Mouse (Mus musculus): Measurements from ENCODE around the gene Gars. TPM values are rescaled to one million over a fixed set of nuclear protein-coding genes. Genes with fewer than 3 reads are reported as not detected.

Gene Gars
- total and polyA plus RNA-seq, 3 experiments = 130 to 160 (median 147) TPM

DNA sequence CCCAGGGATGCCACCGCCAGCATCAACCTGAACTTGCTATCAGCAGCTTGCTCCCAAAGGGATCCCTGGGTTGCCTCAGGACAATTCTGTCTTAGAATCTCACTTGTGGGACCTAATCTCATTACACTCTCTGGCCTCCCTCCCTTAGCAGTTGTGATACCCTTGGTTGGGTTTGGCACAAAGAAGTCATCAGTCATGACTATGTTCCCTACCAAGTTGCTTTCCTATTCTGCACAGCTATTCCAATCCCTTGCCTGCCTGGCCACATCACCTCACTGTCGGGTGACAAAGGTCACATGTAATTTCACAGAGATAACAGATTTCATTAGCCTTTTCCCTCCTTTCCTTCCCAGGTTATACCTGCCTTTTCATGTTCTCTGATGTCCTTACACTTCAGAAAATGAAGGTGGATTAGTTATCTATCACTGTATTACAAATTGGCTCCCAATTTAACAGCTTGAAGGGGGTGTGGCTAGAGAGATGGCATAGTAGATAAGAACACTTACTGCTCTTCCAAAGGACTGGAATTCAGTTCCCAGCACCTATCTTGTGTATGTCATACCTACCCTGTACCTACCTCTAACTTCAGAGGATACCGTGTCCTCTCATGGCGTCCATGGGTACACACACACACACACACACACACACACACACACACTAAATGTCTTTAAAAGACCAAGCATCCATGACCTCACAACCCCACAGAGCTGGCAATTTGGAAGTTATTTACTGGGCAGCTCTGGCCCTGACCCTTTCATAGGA, 27.3 kb upstream of the Gars start:
- no peaks in the 10 kb centered on the region for H3K36me3 ChIP-seq (replicated peaks)
- no peak overlapping the region for H3K4me3 ChIP-seq (ENCODE audit: low read depth, low read length)
- DNase-seq (ENCODE audit: low spot score) = no peak
- no peak for ATAC-seq (ENCODE audit: extremely low read depth, insufficient number of reproducible peaks, low FRiP score, poor library complexity, severe bottlenecking)
- peaks cover 36% of the 10 kb centered on the region for H3K27me3 ChIP-seq (ENCODE audit: insufficient read depth, low read length)
- no peak for TF ChIP-seq GATA1 (IDR thresholded peaks at IDR 0.05; ENCODE audit: borderline replicate concordance, low read length)
- no peak for TF ChIP-seq TAL1 (conservative IDR thresholded peaks at IDR 0.05; ENCODE audit: low read depth, low read length)
- no peak for TF ChIP-seq GATA2 (IDR thresholded peaks at IDR 0.05; ENCODE audit: borderline replicate concordance, low read depth, low read length)
- TF ChIP-seq POLR2AphosphoS5 (IDR thresholded peaks at IDR 0.05; ENCODE audit: insufficient replicate concordance, low read depth, low read length) = no peak
- H3K4me1 ChIP-seq (ENCODE audit: insufficient read depth, low read depth, low read length) = no peaks in the 10 kb centered on the region
- H3K9me3 ChIP-seq (replicated peaks) = no peaks in the 10 kb centered on the region

DNA sequence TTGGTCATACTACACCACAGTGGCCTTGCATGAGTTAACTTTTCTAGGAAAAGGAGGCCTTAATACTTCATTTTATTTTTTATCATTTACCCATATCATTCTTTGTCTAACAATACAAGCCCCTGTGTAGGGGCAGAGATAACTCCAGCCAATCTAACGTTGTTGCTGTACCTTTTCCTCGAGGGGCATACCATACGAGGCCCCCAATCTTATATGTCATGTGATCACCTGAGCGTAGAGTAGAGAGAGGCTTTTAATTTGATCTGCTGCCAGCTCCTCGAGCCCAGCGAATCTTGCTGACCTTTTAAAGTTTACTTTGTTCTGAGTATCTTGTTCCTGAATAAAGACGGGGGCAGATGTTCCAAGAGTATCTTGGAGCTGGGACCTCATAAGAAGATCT, 25.3 kb upstream of the Gars start:
- no peak for DNase-seq (ENCODE audit: low spot score)
- Histone ChIP-seq H3K4me1 (ENCODE audit: insufficient read depth, low read depth, low read length) (peaks cover 12% of the 10 kb centered on the region), H3K9me3 (replicated peaks) (no peaks in the 10 kb centered on the region), H3K4me3 (ENCODE audit: low read depth, low read length) (no peak overlapping the region), H3K36me3 (replicated peaks) (no peaks in the 10 kb centered on the region), H3K27me3 (ENCODE audit: insufficient read depth, low read length) (peaks cover 34% of the 10 kb centered on the region)
- TF ChIP-seq TAL1 (conservative IDR thresholded peaks at IDR 0.05; ENCODE audit: low read depth, low read length) = no peak
- TF ChIP-seq POLR2AphosphoS5 (IDR thresholded peaks at IDR 0.05; ENCODE audit: insufficient replicate concordance, low read depth, low read length) = no peak
- TF ChIP-seq GATA2 (IDR thresholded peaks at IDR 0.05; ENCODE audit: borderline replicate concordance, low read depth, low read length) = no peak
- no peak for TF ChIP-seq CTCF (IDR thresholded peaks at IDR 0.05; ENCODE audit: low read depth, low read length)
- TF ChIP-seq GATA1 (IDR thresholded peaks at IDR 0.05; ENCODE audit: borderline replicate concordance, low read length) = no peak
- no peak for ATAC-seq (ENCODE audit: extremely low read depth, insufficient number of reproducible peaks, low FRiP score, poor library complexity, severe bottlenecking)

DNA sequence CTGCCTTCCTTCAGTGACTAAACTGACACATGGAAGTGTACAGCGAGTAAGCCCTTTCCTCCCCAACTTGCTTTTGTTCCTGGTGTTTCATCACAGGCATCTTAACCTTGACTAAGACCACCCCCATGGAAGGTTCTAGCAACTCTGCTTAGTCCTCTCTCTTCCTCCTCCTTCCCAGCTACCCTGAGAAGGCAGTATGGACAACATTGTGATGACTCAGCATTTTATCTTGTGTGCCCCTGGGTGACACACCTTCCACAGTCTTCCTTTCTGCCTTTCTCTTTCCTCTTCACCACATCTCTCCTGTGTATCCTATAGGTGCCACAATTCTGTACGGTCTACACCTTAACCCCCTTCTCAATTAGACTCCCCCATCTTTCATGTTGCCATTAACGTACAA, 23.6 kb upstream of the Gars start:
- Histone ChIP-seq H3K36me3 (replicated peaks) (no peaks in the 10 kb centered on the region), H3K4me1 (ENCODE audit: insufficient read depth, low read depth, low read length) (peaks cover 12% of the 10 kb centered on the region), H3K4me3 (ENCODE audit: low read depth, low read length) (no peak overlapping the region), H3K9me3 (replicated peaks) (no peaks in the 10 kb centered on the region), H3K27me3 (ENCODE audit: insufficient read depth, low read length) (peaks cover 35% of the 10 kb centered on the region)
- TF ChIP-seq POLR2AphosphoS5 (IDR thresholded peaks at IDR 0.05; ENCODE audit: insufficient replicate concordance, low read depth, low read length) (no peak), CTCF (IDR thresholded peaks at IDR 0.05; ENCODE audit: low read depth, low read length) (no peak), TAL1 (conservative IDR thresholded peaks at IDR 0.05; ENCODE audit: low read depth, low read length) (no peak), GATA2 (IDR thresholded peaks at IDR 0.05; ENCODE audit: borderline replicate concordance, low read depth, low read length) (no peak)
- no peak for ATAC-seq (ENCODE audit: extremely low read depth, insufficient number of reproducible peaks, low FRiP score, poor library complexity, severe bottlenecking)
- DNase-seq (ENCODE audit: low spot score) = no peak

DNA sequence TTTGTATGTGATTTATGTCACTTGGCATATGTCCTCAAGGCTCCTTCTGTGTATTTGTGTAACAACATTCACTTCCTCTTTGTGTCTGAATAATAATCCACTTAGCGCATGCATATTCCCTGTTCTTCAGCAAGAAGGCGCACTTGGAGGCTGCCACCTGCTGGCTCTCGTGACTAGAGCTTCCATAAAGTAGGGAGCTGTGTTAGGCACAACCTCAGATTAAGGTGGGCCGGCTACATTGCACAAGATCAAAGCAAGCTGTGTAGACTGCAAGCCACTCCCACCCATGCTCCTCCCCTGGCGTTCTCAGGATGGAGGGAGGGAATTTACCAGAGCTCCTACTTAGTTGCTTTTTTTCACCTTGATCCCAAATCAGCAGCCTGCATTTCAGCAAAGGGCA, 21.6 kb upstream of the Gars start:
- Histone ChIP-seq H3K27me3 (ENCODE audit: insufficient read depth, low read length) (peaks cover 40% of the 10 kb centered on the region), H3K4me3 (ENCODE audit: low read depth, low read length) (no peak overlapping the region), H3K4me1 (ENCODE audit: insufficient read depth, low read depth, low read length) (peaks cover 12% of the 10 kb centered on the region), H3K36me3 (replicated peaks) (no peaks in the 10 kb centered on the region), H3K9me3 (replicated peaks) (no peaks in the 10 kb centered on the region)
- no peak for DNase-seq (ENCODE audit: low spot score)
- ATAC-seq (ENCODE audit: extremely low read depth, insufficient number of reproducible peaks, low FRiP score, poor library complexity, severe bottlenecking) = peak; percentile 35
- TF ChIP-seq GATA1 (IDR thresholded peaks at IDR 0.05; ENCODE audit: borderline replicate concordance, low read length) (no peak), POLR2AphosphoS5 (IDR thresholded peaks at IDR 0.05; ENCODE audit: insufficient replicate concordance, low read depth, low read length) (no peak)

DNA sequence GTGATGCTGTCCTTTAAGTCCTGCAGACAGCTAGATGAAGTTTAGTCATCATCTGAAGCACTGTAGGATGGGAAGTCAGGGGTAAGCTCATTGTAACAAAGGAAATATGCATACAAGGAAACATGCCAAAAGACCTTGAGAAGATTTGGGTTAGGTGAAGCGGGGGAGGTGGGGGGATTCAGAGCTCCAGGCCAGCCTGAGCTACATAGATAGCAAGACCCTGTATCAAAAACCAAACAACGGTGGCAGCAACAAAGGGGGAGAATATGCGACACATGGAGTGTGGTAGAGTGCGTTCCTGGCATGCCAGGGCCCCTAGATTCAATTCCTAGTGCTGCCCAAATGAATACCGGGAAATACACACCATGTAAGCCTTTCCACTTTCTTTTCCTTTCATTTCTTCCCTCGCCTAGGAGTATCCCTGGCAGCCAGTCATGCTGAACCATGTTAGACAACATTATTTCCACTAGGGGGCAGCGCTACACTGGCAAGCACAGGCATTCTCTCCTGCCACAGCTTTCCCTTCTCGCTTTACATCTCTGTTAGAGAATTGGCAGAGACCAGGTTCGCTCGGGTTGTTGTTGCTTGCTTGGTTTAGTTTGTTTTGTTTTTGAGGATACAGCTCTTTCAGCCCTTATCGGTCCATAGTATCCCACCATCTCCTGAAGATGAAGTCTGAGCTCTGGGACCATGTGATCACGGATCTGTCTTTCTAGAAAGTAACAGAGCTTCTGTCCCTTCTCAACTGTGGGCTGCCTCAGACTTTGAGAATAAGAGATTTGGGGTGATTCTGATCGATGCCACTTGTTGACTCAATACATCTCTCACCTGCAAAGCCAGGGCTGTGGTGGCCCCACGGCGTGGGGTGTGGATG, 20.9 kb upstream of the Gars start:
- H3K36me3 ChIP-seq (replicated peaks) = no peaks in the 10 kb centered on the region
- no peak for TF ChIP-seq GATA2 (IDR thresholded peaks at IDR 0.05; ENCODE audit: borderline replicate concordance, low read depth, low read length)
- TF ChIP-seq POLR2AphosphoS5 (IDR thresholded peaks at IDR 0.05; ENCODE audit: insufficient replicate concordance, low read depth, low read length) = no peak
- no peak for TF ChIP-seq TAL1 (conservative IDR thresholded peaks at IDR 0.05; ENCODE audit: low read depth, low read length)
- peak; percentile 51; the same call in 1 of the 2 replicates for TF ChIP-seq CTCF (IDR thresholded peaks at IDR 0.05; ENCODE audit: low read depth, low read length)
- no peak for TF ChIP-seq GATA1 (IDR thresholded peaks at IDR 0.05; ENCODE audit: borderline replicate concordance, low read length)
- ATAC-seq (ENCODE audit: extremely low read depth, insufficient number of reproducible peaks, low FRiP score, poor library complexity, severe bottlenecking) (peak; percentile 73; the same call in 1 of the 2 replicates), DNase-seq (ENCODE audit: low spot score) (no peak)
- peaks cover 42% of the 10 kb centered on the region for H3K27me3 ChIP-seq (ENCODE audit: insufficient read depth, low read length)
- no peak overlapping the region for H3K4me3 ChIP-seq (ENCODE audit: low read depth, low read length)
- peaks cover 12% of the 10 kb centered on the region for H3K4me1 ChIP-seq (ENCODE audit: insufficient read depth, low read depth, low read length)
- no peaks in the 10 kb centered on the region for H3K9me3 ChIP-seq (replicated peaks)

DNA sequence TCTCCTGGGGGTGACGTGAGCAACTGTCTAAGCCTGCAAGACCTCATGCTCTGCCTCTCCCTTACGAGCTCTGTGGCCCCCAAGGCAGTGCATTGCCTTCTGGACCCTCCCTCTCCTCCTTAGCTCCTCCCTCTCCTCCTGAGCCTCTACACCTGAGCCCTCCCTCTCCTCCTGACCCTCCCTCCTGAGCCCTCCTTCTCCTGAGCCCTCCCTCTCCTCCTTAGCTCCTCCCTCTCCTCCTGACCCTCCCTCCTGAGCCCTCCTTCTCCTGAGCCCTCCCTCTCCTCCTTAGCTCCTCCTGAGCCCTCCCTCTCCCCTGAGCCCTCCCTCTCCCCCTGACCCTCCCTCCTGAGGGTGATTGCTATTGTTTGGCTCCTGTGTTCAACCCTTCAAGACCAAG, 19.4 kb upstream of the Gars start:
- Histone ChIP-seq H3K27me3 (ENCODE audit: insufficient read depth, low read length) (peaks cover 38% of the 10 kb centered on the region), H3K9me3 (replicated peaks) (no peaks in the 10 kb centered on the region), H3K4me3 (ENCODE audit: low read depth, low read length) (no peak overlapping the region), H3K4me1 (ENCODE audit: insufficient read depth, low read depth, low read length) (peaks cover 12% of the 10 kb centered on the region), H3K36me3 (replicated peaks) (no peaks in the 10 kb centered on the region)
- TF ChIP-seq GATA1 (IDR thresholded peaks at IDR 0.05; ENCODE audit: borderline replicate concordance, low read length) (no peak), GATA2 (IDR thresholded peaks at IDR 0.05; ENCODE audit: borderline replicate concordance, low read depth, low read length) (no peak), TAL1 (conservative IDR thresholded peaks at IDR 0.05; ENCODE audit: low read depth, low read length) (no peak), CTCF (IDR thresholded peaks at IDR 0.05; ENCODE audit: low read depth, low read length) (no peak), POLR2AphosphoS5 (IDR thresholded peaks at IDR 0.05; ENCODE audit: insufficient replicate concordance, low read depth, low read length) (no peak)
- DNase-seq (ENCODE audit: low spot score) = no peak
- ATAC-seq (ENCODE audit: extremely low read depth, insufficient number of reproducible peaks, low FRiP score, poor library complexity, severe bottlenecking) = no peak
